Mouse (Mus musculus) liver, adult 10 weeks (tissue): ENCODE data around the gene Wdr43. TPM values are rescaled to one million over a fixed set of nuclear protein-coding genes. Genes with fewer than 3 reads are reported as not detected.

Experiments
- polyA plus RNA-seq: library from polyadenylated mRNA; stranded (reverse); fragments of 350-450 nt; fragmentation: Illumina TruSeq; extraction: RNeasy Lipid Tissue Mini Kit (QIAGEN cat#74804); gene quantifications from one replicate; pipeline ENCODE4 v1.2.3, GENCODE M21; 2014; ENCODE audit warnings: low read depth, low replicate concordance

Gene Wdr43
- polyA plus RNA-seq: 41.4 TPM

DNA sequence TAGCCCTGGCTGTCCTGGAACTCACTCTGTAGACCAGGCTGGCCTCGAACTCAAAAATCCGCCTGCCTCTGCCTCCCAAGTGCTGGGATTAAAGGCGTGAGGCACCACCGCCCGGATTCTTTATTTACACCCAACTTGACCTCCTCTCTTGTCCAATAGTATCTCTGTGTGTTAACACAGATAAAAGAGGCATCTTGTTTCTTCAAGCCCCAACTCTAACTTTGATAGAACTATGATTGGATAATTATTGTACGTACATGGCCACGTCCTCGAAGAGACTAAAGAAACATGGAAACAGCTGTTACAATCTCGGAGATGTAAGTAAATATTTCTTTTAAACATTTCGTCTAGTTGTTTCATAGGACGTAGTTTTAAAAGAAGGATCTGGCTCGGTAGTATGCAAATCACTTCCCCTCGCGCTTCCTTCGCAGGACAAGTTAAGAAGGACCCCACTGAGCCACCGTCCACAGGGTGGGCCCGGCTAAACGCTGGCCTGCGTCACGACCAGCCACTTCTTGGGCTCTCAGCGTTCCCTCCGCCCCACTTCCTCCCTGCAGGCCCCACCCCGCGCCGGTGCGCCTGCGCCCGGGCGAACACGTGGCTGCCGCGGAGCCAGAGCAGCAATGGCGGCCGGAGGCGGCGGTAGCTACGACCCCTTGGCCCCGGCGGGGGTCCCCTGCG, at the start of gene Wdr43:
Wdr43 (plus strand) TSS at position 258 of the 681 bp plus-strand sequence.

DNA sequence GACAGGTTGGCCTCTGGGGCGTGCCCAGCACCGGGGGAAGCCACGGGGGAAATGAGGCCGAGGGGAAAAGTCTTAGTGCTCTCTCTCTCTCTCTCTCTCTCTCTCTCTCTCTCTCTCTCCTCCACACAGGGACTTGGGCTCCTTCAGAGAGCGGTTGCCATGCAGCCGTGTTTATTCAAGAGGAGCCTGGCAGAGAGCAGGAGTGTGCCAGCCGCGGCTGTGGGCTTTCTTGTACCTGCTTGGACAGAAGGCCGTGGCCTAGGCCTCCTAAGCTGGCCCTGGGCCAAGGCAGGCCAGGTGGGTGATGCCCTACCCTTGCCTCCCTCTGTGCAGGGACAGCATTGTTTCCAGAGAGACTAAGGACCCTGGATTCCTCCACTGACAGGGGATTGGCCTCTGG, 57.4 kb downstream of the Wdr43 start, which contains the start of gene Togaram2:
Togaram2 (plus strand) TSS at position 170 of the 400 bp plus-strand sequence.

Other genes starting within 250 kb of the Wdr43 start
- not detected for gene Gm4707, start 156.0 kb upstream of the Wdr43 start, polyA plus RNA-seq
- gene Smchd1, start 140.6 kb upstream of the Wdr43 start, polyA plus RNA-seq: 16.6 TPM
- gene Ndc80, start 89.0 kb upstream of the Wdr43 start, polyA plus RNA-seq: 0.34 TPM
- not detected for gene Spdya, start 63.8 kb upstream of the Wdr43 start, polyA plus RNA-seq
- not detected for gene Togaram2, start 57.4 kb downstream of the Wdr43 start, polyA plus RNA-seq
- gene Pcare, start 137.0 kb downstream of the Wdr43 start, polyA plus RNA-seq: not detected
- gene Clip4, start 152.6 kb downstream of the Wdr43 start, polyA plus RNA-seq: 0.72 TPM